Mouse (Mus musculus) lung, adult 2 months (tissue): ENCODE results near the gene Frs3. TPM values are rescaled to one million over a fixed set of nuclear protein-coding genes. Genes with fewer than 3 reads are reported as not detected.

Source experiments
- DNase-seq: peaks from one replicate; pipeline ENCODE4 v3.0.0; 2022
- H3K4me1 ChIP-seq: fragments of 200-500 bp; 2 replicates; pipeline ENCODE4 v1.6.1; 2011; ENCODE audit warnings: low read length; ENCODE audit not compliant: control insufficient read depth, insufficient read depth
- H3K4me3 ChIP-seq: fragments of 200-500 bp; replicated peaks from 2 replicates; pipeline ENCODE3; 2011; ENCODE audit warnings: low read depth, mild to moderate bottlenecking, control low read depth, low read length; ENCODE audit errors: extremely low read depth
- CTCF ChIP-seq: fragments of 200-500 bp; IDR thresholded peaks from 2 replicates; pipeline ENCODE4 v1.5.1; 2011; ENCODE audit warnings: mild to moderate bottlenecking, low read length, control low read depth; ENCODE audit not compliant: insufficient read depth
- POLR2A ChIP-seq: fragments of 200-500 bp; IDR thresholded peaks from 2 replicates; pipeline ENCODE4 v1.6.1; 2011; ENCODE audit warnings: low read depth, mild to moderate bottlenecking, control low read depth, low read length, borderline replicate concordance; ENCODE audit errors: extremely low read depth
- WGBS: fragments of 180-500 bp; shearing (Covaris S2); methylation state at CpG from one replicate; pipeline ENCODE4 v1.1.7; 2018; 5-methylcytosine and 5-hydroxymethylcytosine counted together
- polyA plus RNA-seq: library from polyadenylated mRNA; depleted of rRNA; stranded (reverse); fragments of >200 nt; gene quantifications from 2 replicates; pipeline ENCODE4 v1.2.3, GENCODE M21; 2012

Gene Frs3
- polyA plus RNA-seq, 1 experiment = 17.2 TPM

GRCm38 (mm10) chr17:47699055-47699454, 10.2 kb downstream of the Frs3 start:
- TF ChIP-seq CTCF (no peak), POLR2A (no peak)
- DNase-seq = no peak
- Histone ChIP-seq H3K4me3 (no peak overlapping the region), H3K4me1 (no peaks in the 10 kb centered on the region)
- WGBS = 74% methylated on average over 2 of the region's 2 CpGs

- TF ChIP-seq POLR2A = no peak
- TF ChIP-seq CTCF = no peak
- Histone ChIP-seq H3K4me1 (no peaks in the 10 kb centered on the region), H3K4me3 (no peak overlapping the region)
- 81% methylated on average over 9 of the region's 9 CpGs for WGBS
- no peak for DNase-seq
Observed at GRCm38 (mm10) chr17:47701793-47702192, 13.0 kb downstream of the Frs3 start.

- H3K4me1 ChIP-seq = no peaks in the 10 kb centered on the region
- DNase-seq = no peak
- H3K4me3 ChIP-seq = no peak overlapping the region
- TF ChIP-seq CTCF (no peak), POLR2A (no peak)
- WGBS = 62% methylated on average over 28 of the region's 28 CpGs
Observed at GRCm38 (mm10) chr17:47702548-47703345, 13.9 kb downstream of the Frs3 start.

- DNase-seq = no peak
- H3K4me3 ChIP-seq = no peak overlapping the region
- TF ChIP-seq POLR2A (no peak), CTCF (no peak)
- no peaks in the 10 kb centered on the region for H3K4me1 ChIP-seq
- 53% methylated on average over 20 of the region's 20 CpGs for WGBS
Observed at GRCm38 (mm10) chr17:47703556-47703955, 14.7 kb downstream of the Frs3 start.

GRCm38 (mm10) chr17:47704692-47705091, 15.9 kb downstream of the Frs3 start:
- no peak overlapping the region for H3K4me3 ChIP-seq
- no peak for DNase-seq
- WGBS = 83% methylated on average over 4 of the region's 4 CpGs
- H3K4me1 ChIP-seq = no peaks in the 10 kb centered on the region
- TF ChIP-seq CTCF (no peak), POLR2A (no peak)

GRCm38 (mm10) chr17:47706196-47706595, 17.4 kb downstream of the Frs3 start:
- TF ChIP-seq POLR2A = no peak
- no peak for TF ChIP-seq CTCF
- Histone ChIP-seq H3K4me3 (no peak overlapping the region), H3K4me1 (no peaks in the 10 kb centered on the region)
- WGBS = 59% methylated on average over 1 of the region's 1 CpGs
- no peak for DNase-seq

GRCm38 (mm10) chr17:47707961-47708360, 19.1 kb downstream of the Frs3 start:
- WGBS = 73% methylated on average over 3 of the region's 3 CpGs

GRCm38 (mm10) chr17:47708972-47709371, 20.1 kb downstream of the Frs3 start:
- WGBS = 60% methylated on average over 4 of the region's 4 CpGs
- DNase-seq = no peak

More at GRCm38 (mm10) chr17:47707961-47708360, 19.1 kb downstream of the Frs3 start:
- no peak for TF ChIP-seq POLR2A
- TF ChIP-seq CTCF = no peak
- DNase-seq = no peak
- no peaks in the 10 kb centered on the region for H3K4me1 ChIP-seq
- no peak overlapping the region for H3K4me3 ChIP-seq

GRCm38 (mm10) chr17:47710036-47710435, 21.2 kb downstream of the Frs3 start:
- no peak for DNase-seq
- Histone ChIP-seq H3K4me1 (no peaks in the 10 kb centered on the region), H3K4me3 (no peak overlapping the region)
- whole genome bisulfite sequencing = 68% methylated on average over 3 of the region's 3 CpGs
- TF ChIP-seq POLR2A (no peak), CTCF (no peak)

More at GRCm38 (mm10) chr17:47708972-47709371, 20.1 kb downstream of the Frs3 start:
- no peaks in the 10 kb centered on the region for H3K4me1 ChIP-seq
- TF ChIP-seq POLR2A = no peak
- TF ChIP-seq CTCF = no peak
- no peak overlapping the region for H3K4me3 ChIP-seq

GRCm38 (mm10) chr17:47711883-47712282, 23.1 kb downstream of the Frs3 start:
- TF ChIP-seq POLR2A (no peak), CTCF (no peak)
- DNase-seq = no peak
- Histone ChIP-seq H3K4me3 (no peak overlapping the region), H3K4me1 (no peaks in the 10 kb centered on the region)
- WGBS = 48% methylated on average over 6 of the region's 6 CpGs
